Mouse (Mus musculus) CD8-positive naive resting alpha-beta T cell, adult 2 months (primary cell): ENCODE measurements around the gene Bloc1s1.

Source experiments
- DNase-seq, 2 experiments: peaks; one replicate each; pipeline ENCODE4 v3.0.0; 2022; ENCODE audit warnings: low read depth in 2 of 2, low spot score in 2 of 2

Gene Bloc1s1

GRCm38 (mm10) chr10:128933574-128933973, 9.7 kb upstream of the Bloc1s1 start, which contains the start of gene Itga7:
Gene Itga7, plus strand, starts transcription at chr10:128933818.
- DNase-seq = no peak

DNA sequence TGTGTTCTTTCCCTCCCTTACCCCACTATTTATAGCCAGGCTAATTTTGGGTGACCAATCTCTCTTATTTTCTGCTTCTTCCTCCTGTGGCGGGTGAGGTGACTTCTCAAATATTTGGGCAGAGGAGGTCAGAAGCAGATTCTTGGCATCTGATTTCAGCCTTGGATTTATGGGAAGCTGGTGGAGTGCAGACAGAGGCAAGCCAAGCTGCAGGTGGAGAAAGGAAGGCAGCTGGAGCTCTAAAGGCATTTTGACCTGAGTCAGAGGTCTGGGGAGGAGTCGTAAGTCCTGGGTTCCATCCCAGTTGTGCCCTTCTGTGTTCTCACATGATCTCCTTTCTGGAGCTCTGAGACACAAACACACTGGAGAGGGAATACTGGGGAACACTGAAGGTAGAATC, 7.6 kb upstream of the Bloc1s1 start:
- DNase-seq = no peak

DNA sequence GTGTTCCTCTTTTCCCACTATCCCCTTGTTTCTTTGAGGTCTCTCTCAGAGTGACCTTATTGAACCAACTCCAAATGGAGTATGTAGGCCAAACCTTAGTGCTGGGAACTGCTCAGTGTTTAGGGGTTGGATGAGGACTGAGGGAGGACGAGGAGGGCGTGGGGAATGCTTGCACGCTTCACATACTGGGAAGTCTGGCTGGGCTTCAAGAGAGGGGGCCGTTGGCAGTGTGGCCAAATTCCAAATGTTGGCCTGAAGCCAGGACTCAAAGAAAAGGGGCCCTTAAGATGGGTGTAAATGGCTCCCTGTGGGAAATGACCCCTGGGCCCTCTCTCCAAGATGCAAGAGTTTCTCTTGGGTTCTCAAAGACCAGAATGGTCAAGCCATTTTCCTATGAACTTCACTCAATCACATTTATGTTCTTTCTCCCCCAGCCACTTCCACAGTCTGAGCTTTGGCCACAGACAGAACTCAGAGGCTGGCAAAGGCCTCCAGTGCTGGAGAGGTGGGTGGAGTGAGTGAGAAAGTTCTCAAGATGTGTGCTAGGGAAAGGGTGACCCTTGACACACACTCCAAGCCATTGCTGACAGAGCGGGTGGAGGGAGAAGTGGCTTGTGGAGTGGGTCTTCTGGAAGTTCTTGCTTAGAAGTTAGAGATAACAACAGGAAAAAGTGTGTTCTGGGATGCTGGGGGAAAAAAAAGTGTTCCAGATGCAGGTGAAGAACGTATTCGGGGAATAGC, 6.0 kb upstream of the Bloc1s1 start:
- DNase-seq = no peak

DNA sequence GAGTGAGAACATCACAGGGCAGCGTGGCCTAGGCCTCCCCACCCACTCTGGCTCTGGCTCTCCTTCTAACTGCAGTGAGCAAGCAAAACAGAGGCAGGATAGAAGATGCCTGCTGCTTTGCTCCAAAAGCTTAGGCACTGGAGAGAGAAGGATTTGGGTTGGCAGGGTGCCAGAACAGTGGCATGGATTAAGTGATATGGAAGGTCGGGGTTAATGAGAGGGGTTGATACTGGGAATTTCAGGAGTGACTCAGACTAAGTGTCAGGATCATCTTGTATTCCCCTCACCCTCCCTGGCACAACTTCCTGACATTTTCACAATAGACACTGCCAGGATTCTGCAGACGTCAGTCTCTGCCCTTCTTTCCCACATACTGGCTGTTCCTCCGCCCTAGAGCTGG, 4.5 kb upstream of the Bloc1s1 start:
- no peak for DNase-seq

DNA sequence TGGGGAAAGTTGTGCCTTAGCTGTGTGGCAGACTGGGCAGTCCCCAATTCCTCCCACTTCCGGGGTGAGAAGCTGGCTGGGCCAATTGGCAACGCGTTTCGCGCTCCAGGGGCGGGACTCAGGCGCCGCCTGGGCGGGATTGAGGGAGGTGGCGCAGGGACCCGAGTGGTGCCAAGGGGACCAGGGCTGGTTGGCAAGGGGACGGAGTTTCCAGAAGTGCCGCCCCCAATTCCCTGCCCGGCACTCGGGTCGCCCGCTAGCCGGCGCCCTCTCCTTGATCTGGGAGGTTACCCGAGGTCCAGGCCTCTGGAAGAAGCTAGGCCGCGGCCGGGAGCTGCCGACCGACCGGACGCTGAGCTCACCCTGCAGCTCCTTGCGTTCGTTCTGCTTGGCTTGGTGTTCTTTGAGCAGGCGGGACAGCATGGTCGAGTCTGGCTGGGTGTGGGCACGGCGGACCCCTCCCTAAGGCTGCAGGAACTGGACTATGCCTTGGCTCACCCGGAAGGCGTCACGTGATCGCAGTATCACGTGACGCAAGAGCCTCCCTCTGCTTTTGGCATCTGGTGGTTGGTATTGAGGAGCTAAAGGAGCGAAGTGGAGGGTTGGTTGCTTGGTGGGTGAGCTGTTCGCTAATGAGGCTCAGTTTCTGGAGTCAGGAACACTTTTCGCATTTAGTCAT, 683 bp downstream of the Bloc1s1 start:
- peak; percentile 76 to 87 for DNase-seq

- no peak for DNase-seq
These were observed 1.1 kb downstream of the Bloc1s1 start, which contains the start of gene Rdh5 for GRCm38 (mm10) chr10:128922822-128923012. Gene Rdh5, minus strand, starts transcription at chr10:128922888.

- DNase-seq = no peak
These were observed 1.7 kb downstream of the Bloc1s1 start for GRCm38 (mm10) chr10:128921883-128922821.

GRCm38 (mm10) chr10:128921251-128921650, 2.6 kb downstream of the Bloc1s1 start:
- DNase-seq = no peak

GRCm38 (mm10) chr10:128920736-128921161, 3.1 kb downstream of the Bloc1s1 start:
- no peak for DNase-seq

- no peak for DNase-seq
These were observed 3.9 kb downstream of the Bloc1s1 start for GRCm38 (mm10) chr10:128919966-128920365.

DNA sequence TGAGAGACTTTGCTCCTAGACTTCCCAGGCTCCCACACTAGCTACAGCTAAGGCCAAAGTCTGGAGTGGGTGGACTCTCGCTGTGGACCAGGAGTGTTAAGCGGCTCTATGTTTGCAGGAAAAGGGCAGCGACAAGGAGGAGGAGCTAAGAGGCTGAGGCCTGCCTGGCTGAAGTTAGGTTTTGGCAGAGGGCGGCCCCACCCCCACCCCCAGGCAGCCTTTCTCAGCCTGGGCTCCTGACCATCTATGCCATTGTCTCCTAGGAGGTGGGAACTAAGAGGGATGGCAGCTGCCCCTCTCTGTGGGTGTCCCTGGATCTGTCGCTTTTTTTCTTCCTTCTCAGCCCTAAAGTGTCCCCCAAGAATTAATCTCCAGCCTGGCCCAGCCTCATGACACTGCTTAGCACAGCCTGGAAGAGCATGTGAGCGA, 4.6 kb downstream of the Bloc1s1 start:
- DNase-seq = no peak

GRCm38 (mm10) chr10:128918246-128918645, 5.6 kb downstream of the Bloc1s1 start:
- DNase-seq = no peak

GRCm38 (mm10) chr10:128917400-128917799, 6.4 kb downstream of the Bloc1s1 start:
- DNase-seq = no peak

DNA sequence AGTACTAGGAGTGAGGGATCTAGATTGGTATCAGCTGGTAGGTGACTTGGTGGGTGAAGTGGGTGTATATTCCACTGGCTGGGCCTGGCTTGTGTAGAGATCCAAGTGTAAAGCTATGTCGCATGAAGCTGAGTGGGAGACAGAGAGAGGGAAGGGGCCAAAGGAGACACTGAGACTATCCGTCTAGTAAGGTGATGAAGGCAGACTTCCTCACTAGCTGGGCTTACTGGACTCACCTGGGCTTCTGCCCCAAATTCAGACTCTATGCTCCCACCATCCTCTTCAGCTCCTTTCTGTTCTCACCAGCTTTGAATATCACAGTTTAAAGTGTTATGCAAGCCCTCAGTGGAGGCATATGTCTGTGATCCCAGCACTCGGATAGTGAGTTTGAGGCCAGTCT, 7.2 kb downstream of the Bloc1s1 start:
- DNase-seq = no peak

GRCm38 (mm10) chr10:128915550-128915949, 8.3 kb downstream of the Bloc1s1 start:
- no peak for DNase-seq

DNA sequence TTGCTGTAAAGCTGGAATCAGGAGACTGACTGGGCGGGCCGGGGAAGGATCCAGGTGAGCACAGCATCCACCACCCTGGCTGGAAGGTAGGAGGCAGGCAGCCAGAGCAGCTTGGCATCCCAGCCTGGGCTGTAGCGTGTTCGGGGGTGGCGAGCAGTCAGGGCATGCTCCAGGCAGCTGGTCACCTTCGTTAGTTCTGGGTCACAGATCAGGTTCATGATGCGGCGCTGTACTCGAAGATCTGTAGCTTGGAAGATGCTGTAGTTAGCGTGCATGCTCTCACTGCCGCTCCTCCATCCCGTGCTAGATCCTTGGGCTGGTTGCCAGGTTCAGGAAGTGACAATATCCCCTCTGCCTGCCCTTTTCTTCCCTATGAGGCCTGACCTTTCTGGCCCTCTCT, 10.1 kb downstream of the Bloc1s1 start:
- no peak for DNase-seq

GRCm38 (mm10) chr10:128913219-128913618, 10.6 kb downstream of the Bloc1s1 start:
- DNase-seq = peak; percentile 76 to 78

- no peak for DNase-seq
These were observed 11.0 kb downstream of the Bloc1s1 start for GRCm38 (mm10) chr10:128912791-128913190.

DNA sequence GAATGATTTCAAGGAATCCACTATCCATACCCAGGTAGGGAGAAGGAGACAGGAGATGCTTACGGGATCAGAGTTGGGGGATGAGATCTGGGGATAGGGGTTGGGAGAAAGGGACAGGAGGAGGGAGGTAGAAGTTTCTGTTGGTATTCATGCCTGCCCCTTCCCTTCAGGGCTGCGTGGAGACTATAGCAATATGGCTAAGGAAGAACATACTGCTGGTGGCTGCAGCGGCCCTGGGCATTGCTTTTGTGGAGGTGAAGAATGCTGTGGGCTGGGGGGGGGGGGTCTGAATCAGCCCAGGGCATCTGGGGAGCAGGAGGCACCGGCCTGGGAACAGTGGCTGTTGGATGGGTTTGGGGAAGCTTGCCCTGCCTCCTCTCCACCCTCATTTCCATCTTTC, 11.6 kb downstream of the Bloc1s1 start:
- no peak for DNase-seq

DNA sequence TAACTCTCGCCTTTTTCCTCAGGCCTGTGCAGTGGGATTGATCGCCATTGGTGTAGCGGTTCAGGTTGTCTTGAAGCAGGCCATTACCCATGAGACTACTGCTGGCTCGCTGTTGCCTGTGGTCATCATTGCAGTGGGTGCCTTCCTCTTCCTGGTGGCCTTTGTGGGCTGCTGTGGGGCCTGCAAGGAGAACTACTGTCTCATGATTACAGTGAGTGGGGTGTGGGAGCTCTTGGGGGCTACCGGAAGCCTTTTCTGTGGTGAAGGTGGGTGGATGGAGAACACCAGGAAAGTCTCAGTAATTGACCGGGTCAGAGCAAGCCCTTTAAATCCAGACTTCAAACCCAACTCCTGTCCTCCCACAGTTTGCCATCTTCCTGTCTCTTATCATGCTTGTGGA, 12.4 kb downstream of the Bloc1s1 start:
- DNase-seq = no peak

GRCm38 (mm10) chr10:128910066-128910841, 13.6 kb downstream of the Bloc1s1 start:
- no peak for DNase-seq
